ENCODE assay signal across 8 mouse cellular contexts in genomic region chr14:49238206-49238605, GRCm38 (mm10). TPM values are rescaled to one million over a fixed set of nuclear protein-coding genes. Genes with fewer than 3 reads are reported as not detected.
A peak's percentile ranks its signal among the peaks of the same experiment; 100 is the strongest.
DNase-seq lines count a peak whose midpoint lies in the region; ATAC-seq lines count a peak whose summit lies in the region.

No protein-coding gene starts in this region.

- peaks cover 8% of the 10 kb centered on the region for H3K27me3 ChIP-seq in midbrain, embryonic 15.5 days (replicated peaks)

- intact Hi-C loops in left cerebral cortex, postnatal 14 days (cut with DNase I) = loop anchor here (5.0 kb wide), 3 partner anchors 109 to 494 kb away; no protein-coding TSS in a partner anchor

- no peaks in the 10 kb centered on the region for H3K36me3 ChIP-seq in midbrain, embryonic 15.5 days (replicated peaks)

- H3K27ac ChIP-seq in midbrain, embryonic 15.5 days = no peak overlapping the region

- ATAC-seq in midbrain, embryonic 15.5 days (replicated peaks) = peak; percentile 87

- H3K4me1 ChIP-seq in midbrain, embryonic 15.5 days = no peaks in the 10 kb centered on the region

- no peaks in the 10 kb centered on the region for H3K9me3 ChIP-seq in midbrain, embryonic 15.5 days

- peak; percentile 10 to 32 for DNase-seq in spleen, adult 18-20 months
- no peak for DNase-seq in spleen, postnatal 36 days (ENCODE audit: low spot score in 2 of 2)
- DNase-seq in cerebellum, postnatal 14 days = peak; percentile 84
- peak; percentile 29 to 53 for DNase-seq in frontal cortex, postnatal 25 days (ENCODE audit: low spot score in 2 of 2)
- DNase-seq in kidney, adult 11 months = peak; percentile 50
- DNase-seq in left cerebral cortex, postnatal 14 days (ENCODE audit: low spot score in 2 of 2) = peak; percentile 74 to 77
- peak; percentile 65 for DNase-seq in telencephalon, adult 2 months (ENCODE audit: low read depth, low spot score)

- H3K4me2 ChIP-seq in midbrain, embryonic 15.5 days = no peak overlapping the region

- WGBS in midbrain, embryonic 15.5 days = 38% methylated on average over 11 of the region's 11 CpGs

- no peak overlapping the region for H3K4me3 ChIP-seq in midbrain, embryonic 15.5 days

- H3K9ac ChIP-seq in midbrain, embryonic 15.5 days = no peak overlapping the region

RNA-seq across cellular contexts. Expression of gene ccdc198, which starts 7.1 kb away (rescaled TPM):
- total RNA-seq in left cerebral cortex, postnatal 14 days (2021) = not detected
- 0.06 and 0.28 TPM in 2 replicates for polyA plus RNA-seq in midbrain, embryonic 15.5 days (2015; fragmentation: Nextera tagmentation; extraction: Ambion mirVana)

Comparison
In these comparisons a context has a peak if more than half of its experiments do, and no peak if none do; other contexts are left out.
1. DNase-seq: peak in spleen, adult 18-20 months (2 of 2), cerebellum, postnatal 14 days (2 of 2), frontal cortex, postnatal 25 days (2 of 2), kidney, adult 11 months (single experiment), left cerebral cortex, postnatal 14 days (2 of 2) and telencephalon, adult 2 months (single experiment); none in spleen, postnatal 36 days (0 of 2).